Mouse (Mus musculus) forebrain, embryonic 15.5 days (tissue): Measurements from ENCODE around the gene Tmem37. TPM values are rescaled to one million over a fixed set of nuclear protein-coding genes. Genes with fewer than 3 reads are reported as not detected.

Source experiments
- ATAC-seq: fragments of 200-750 bp; cut with Nextera tagmentation; replicated peaks from 2 replicates; pipeline ENCODE4 v1.8.0; 2017; ENCODE audit warnings: mild to moderate bottlenecking, moderate TSS enrichment, moderate library complexity
- H3K27ac ChIP-seq: fragments of 300-500 bp; sonication (generic); replicated peaks from 2 replicates; pipeline ENCODE4 v1.5.1; 2015; ENCODE audit warnings: mild to moderate bottlenecking, inconsistent platforms
- H3K27me3 ChIP-seq: fragments of 300-500 bp; sonication (generic); 2 replicates; pipeline ENCODE4 v1.6.1; 2015; ENCODE audit warnings: inconsistent platforms
- H3K36me3 ChIP-seq: fragments of 300-500 bp; sonication (generic); 2 replicates; pipeline ENCODE4 v1.6.1; 2015; ENCODE audit warnings: mild to moderate bottlenecking, inconsistent platforms
- H3K4me1 ChIP-seq: fragments of 300-500 bp; sonication (generic); 2 replicates; pipeline ENCODE4 v1.6.1; 2015; ENCODE audit warnings: inconsistent platforms
- H3K4me2 ChIP-seq: fragments of 300-500 bp; sonication (generic); replicated peaks from 2 replicates; pipeline ENCODE4 v1.6.1; 2015; ENCODE audit warnings: mild to moderate bottlenecking, inconsistent platforms
- H3K4me3 ChIP-seq: fragments of 300-500 bp; sonication (generic); 2 replicates; pipeline ENCODE4 v1.5.1; 2015; ENCODE audit warnings: mild to moderate bottlenecking, inconsistent platforms
- H3K9ac ChIP-seq: fragments of 300-500 bp; sonication (generic); replicated peaks from 2 replicates; pipeline ENCODE4 v1.6.1; 2015; ENCODE audit warnings: mild to moderate bottlenecking, inconsistent platforms
- H3K9me3 ChIP-seq: fragments of 300-500 bp; sonication (generic); 2 replicates; pipeline ENCODE4 v1.6.1; 2016; ENCODE audit warnings: inconsistent platforms
- WGBS: fragments of 180-500 bp; shearing (Covaris S2); methylation state at CpG from one replicate; pipeline ENCODE4 v1.1.7; 2015; ENCODE audit warnings: mixed read lengths; 5-methylcytosine and 5-hydroxymethylcytosine counted together
- polyA plus RNA-seq: library from polyadenylated mRNA; unstranded; fragments of >200 nt; fragmentation: Nextera tagmentation; extraction: Ambion mirVana; gene quantifications from 2 replicates; pipeline ENCODE4 v1.2.1, GENCODE M21; 2015

Gene Tmem37
- polyA plus RNA-seq, 1 experiment from 2014 or later, result 5.8 TPM

DNA sequence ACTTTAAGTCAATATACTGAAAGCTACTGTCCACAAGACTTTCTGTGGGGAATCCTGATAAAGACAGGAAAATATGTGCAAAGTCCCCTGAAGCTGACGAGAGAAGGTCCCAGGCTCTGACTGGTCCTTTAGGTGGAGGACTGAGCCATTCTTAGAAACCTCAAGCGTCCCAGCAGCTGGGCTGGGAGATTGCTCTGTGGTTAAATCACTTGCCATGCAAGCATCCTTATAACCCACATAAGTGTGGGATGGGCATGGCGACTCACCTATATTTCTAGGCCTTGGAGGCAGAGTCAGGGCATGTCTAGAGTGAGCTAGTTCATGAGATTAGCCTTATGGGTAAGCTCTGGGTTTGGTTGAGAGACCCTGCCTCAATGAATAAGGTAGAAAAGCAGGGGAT is 7.2 kb downstream of the Tmem37 start:
- H3K9me3 ChIP-seq, result no peaks in the 10 kb centered on the region
- WGBS, result 85% methylated on average over 3 of the region's 3 CpGs

DNA sequence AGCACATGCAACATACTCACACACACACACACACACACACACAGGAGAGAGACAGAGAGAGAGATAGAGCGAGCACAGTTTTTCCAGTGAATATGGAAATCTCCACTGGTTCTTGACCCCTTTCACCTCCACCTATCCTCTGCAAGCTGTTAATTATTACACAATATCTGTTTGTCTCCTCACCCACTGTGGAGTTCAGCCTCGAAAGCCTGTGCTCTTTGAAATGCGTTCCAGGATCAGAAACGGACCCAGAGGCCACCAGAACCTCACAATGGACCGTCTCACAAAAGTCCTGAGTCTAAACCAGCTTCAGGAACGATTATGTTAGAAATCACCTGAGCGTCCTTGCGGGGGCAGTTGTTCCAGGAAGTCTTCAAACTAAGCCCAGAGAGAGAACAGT is 7.7 kb downstream of the Tmem37 start:
- 87% methylated on average over 8 of the region's 8 CpGs for WGBS
- Histone ChIP-seq H3K4me3 (no peak overlapping the region), H3K4me1 (no peaks in the 10 kb centered on the region), H3K9me3 (no peaks in the 10 kb centered on the region), H3K4me2 (no peak overlapping the region), H3K27me3 (no peaks in the 10 kb centered on the region), H3K9ac (no peak overlapping the region), H3K27ac (no peak overlapping the region), H3K36me3 (no peaks in the 10 kb centered on the region)
- ATAC-seq, result no peak

More for the DNA sequence above, 7.2 kb downstream of the Tmem37 start:
- Histone ChIP-seq H3K4me1 (no peaks in the 10 kb centered on the region), H3K4me3 (no peak overlapping the region), H3K4me2 (no peak overlapping the region), H3K27ac (no peak overlapping the region), H3K9ac (no peak overlapping the region), H3K27me3 (no peaks in the 10 kb centered on the region), H3K36me3 (no peaks in the 10 kb centered on the region)
- ATAC-seq, result no peak

DNA sequence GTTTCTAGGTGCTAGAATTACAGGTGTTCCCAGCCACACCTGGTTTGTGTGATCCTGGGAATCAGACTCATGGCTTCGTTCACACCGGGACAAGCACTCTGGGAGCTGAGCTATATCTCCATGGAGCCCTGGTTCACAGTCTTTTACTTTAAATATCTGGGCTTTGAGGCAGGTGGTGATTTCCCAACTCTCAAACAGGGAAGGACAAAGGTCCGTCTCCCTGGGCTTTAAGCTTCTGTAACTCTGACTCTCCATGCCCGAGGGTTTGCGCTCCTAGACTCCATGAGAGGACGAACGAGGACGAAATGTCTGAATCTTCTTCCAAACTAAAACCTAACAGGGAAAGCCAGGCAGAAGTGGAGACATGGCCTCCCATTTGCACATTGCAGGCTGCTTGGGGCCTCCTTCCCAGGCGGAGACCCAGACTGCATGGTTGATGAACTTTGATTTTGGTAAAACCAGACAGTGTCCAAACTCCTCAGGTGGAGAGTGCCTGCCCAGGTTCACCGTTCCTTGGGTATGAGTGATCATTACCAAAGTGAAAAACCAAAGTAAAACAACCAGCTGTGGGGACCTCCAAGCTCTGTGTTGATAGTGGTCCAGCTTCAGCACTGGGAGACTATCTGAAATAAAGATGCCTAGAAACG is 9.7 kb downstream of the Tmem37 start:
- no peak overlapping the region for H3K9ac ChIP-seq
- 92% methylated on average over 11 of the region's 11 CpGs for WGBS
- no peak for ATAC-seq

DNA sequence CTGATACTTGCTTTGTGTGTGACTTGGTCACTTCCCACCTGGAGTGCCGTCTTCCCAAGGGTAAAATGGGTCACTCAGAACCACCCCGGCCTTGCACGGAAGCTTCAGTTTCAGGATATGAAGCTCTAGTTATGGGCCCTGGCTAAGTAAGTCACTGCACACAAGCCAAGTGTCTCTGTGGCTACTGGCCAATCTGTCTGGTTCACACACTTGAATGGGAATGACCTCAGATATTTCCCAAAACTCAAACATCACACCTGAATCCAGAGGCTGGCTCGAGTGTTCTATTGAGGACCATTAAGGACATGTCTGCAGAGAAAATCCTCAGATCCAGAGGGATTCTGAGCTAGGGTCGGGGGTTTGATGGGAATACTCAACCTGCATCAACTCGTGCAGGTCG is 11.6 kb downstream of the Tmem37 start:
- ATAC-seq, result no peak
- WGBS, result 92% methylated on average over 7 of the region's 7 CpGs
- no peaks in the 10 kb centered on the region for H3K36me3 ChIP-seq

More for the DNA sequence above, 9.7 kb downstream of the Tmem37 start:
- H3K27me3 ChIP-seq, result no peaks in the 10 kb centered on the region
- H3K4me1 ChIP-seq, result no peaks in the 10 kb centered on the region
- no peak overlapping the region for H3K27ac ChIP-seq
- no peak overlapping the region for H3K4me2 ChIP-seq
- no peak overlapping the region for H3K4me3 ChIP-seq
- no peaks in the 10 kb centered on the region for H3K36me3 ChIP-seq
- H3K9me3 ChIP-seq, result no peaks in the 10 kb centered on the region

DNA sequence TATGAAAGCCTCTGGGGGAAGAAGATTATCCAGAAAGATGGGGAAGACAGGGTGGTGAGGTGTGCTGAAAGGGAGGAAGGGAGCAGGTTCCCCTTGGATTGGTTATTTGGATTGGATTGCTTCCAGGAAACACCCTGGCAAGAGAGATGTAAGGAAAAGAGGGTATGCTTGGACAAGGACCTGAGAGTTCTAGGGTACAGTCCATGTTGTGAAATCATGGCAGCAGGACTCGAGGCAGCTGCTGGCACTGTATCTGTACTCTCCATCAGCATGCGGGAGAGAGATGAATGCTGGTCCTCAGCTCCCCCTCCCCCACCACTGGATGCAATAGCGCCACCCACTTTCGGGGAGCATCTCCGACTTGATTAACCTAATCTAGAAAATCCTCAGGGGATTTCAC is 13.2 kb downstream of the Tmem37 start:
- Histone ChIP-seq H3K4me2 (no peak overlapping the region), H3K36me3 (no peaks in the 10 kb centered on the region), H3K27ac (no peak overlapping the region), H3K27me3 (no peaks in the 10 kb centered on the region), H3K9me3 (no peaks in the 10 kb centered on the region), H3K4me1 (no peaks in the 10 kb centered on the region), H3K4me3 (no peak overlapping the region), H3K9ac (no peak overlapping the region)
- 65% methylated on average over 5 of the region's 5 CpGs for WGBS
- ATAC-seq, result no peak

More for the DNA sequence above, 11.6 kb downstream of the Tmem37 start:
- H3K4me1 ChIP-seq, result no peaks in the 10 kb centered on the region
- H3K9ac ChIP-seq, result no peak overlapping the region
- no peak overlapping the region for H3K4me3 ChIP-seq
- H3K9me3 ChIP-seq, result no peaks in the 10 kb centered on the region
- no peaks in the 10 kb centered on the region for H3K27me3 ChIP-seq
- no peak overlapping the region for H3K27ac ChIP-seq
- no peak overlapping the region for H3K4me2 ChIP-seq

DNA sequence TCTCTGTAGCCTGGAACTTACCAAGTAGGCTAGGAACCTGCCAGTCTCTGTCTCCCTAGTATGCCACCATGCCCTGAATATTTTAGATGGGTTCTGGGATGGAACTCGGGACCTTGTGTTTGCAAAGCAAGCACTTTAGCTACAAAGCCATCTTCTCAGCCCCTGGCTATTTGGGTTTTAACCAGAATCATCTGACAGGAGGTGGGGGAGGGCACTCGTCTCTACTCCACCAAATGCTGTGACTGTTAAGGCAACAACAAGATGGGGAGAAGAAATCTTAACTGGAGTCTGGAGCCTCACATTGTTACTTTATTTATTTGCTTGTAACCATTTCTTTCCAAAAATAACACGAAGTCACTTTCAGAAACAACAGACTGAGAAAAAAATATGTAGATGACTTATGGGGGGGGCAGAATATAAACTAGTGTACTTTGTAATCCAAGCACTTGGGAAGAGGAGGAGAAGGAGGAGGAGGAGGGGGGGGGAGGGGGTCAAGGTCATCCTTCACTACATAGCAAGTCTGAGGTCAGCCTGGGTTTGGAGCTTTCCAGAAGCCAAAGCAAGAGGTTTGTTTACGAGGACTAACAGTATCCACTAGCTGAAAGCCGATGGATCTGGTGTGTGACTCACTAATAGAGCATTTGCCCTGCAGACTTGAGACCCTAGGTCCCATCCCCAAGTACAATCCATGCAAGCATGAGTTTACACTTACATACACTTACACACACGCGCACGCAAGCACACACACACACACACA is 16.0 kb downstream of the Tmem37 start:
- WGBS, result 83% methylated on average over 8 of the region's 8 CpGs
- ATAC-seq, result no peak
- Histone ChIP-seq H3K27ac (no peak overlapping the region), H3K4me3 (no peak overlapping the region), H3K4me2 (no peak overlapping the region), H3K27me3 (no peaks in the 10 kb centered on the region), H3K4me1 (no peaks in the 10 kb centered on the region), H3K36me3 (no peaks in the 10 kb centered on the region), H3K9ac (no peak overlapping the region), H3K9me3 (no peaks in the 10 kb centered on the region)

DNA sequence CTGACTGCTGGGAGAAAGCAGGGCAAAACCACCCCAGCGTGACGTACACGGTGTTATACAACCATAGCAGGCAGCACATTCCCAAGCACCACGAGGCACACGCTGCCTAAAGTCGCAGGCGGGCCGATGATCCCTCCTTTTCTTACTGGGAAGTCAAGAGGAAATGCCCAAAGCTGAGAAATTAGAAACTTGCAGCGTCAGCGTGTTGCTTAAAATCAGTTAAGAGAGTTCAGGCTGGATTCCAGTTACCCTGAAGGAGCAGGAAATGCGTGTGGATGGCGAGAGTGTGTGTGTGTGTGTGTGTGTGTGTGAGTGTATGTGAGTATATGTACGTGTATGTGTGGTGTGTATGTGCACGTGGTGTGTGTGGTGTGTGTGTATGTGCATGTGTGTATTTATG is 16.8 kb downstream of the Tmem37 start:
- no peak overlapping the region for H3K9ac ChIP-seq
- ATAC-seq, result no peak
- no peaks in the 10 kb centered on the region for H3K4me1 ChIP-seq
- no peak overlapping the region for H3K27ac ChIP-seq
- no peaks in the 10 kb centered on the region for H3K27me3 ChIP-seq
- H3K36me3 ChIP-seq, result no peaks in the 10 kb centered on the region
- H3K4me3 ChIP-seq, result no peak overlapping the region
- no peaks in the 10 kb centered on the region for H3K9me3 ChIP-seq
- WGBS, result 83% methylated on average over 14 of the region's 14 CpGs
- no peak overlapping the region for H3K4me2 ChIP-seq

DNA sequence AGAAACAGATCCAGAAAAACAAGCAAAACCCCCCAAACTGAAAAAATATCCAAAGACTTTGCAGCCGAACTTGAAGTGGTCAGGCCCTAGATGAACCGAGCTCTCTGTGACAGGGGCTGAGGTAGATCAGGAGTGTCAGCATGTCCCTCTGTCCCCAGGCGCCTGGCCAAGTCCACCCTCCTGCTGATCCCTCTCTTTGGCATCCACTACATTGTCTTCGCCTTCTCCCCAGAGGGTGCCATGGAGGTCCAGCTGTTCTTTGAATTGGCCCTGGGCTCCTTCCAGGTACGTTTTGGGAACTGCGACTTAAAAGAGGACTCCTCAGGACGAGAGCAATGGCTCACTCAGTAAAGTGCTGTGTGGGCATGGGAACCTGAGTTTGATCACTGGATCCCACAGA is 17.6 kb downstream of the Tmem37 start:
- Histone ChIP-seq H3K4me2 (no peak overlapping the region), H3K9ac (no peak overlapping the region), H3K4me1 (no peaks in the 10 kb centered on the region), H3K36me3 (no peaks in the 10 kb centered on the region), H3K4me3 (no peak overlapping the region), H3K27ac (no peak overlapping the region), H3K27me3 (no peaks in the 10 kb centered on the region), H3K9me3 (no peaks in the 10 kb centered on the region)
- no peak for ATAC-seq
- WGBS, result 56% methylated on average over 7 of the region's 7 CpGs

DNA sequence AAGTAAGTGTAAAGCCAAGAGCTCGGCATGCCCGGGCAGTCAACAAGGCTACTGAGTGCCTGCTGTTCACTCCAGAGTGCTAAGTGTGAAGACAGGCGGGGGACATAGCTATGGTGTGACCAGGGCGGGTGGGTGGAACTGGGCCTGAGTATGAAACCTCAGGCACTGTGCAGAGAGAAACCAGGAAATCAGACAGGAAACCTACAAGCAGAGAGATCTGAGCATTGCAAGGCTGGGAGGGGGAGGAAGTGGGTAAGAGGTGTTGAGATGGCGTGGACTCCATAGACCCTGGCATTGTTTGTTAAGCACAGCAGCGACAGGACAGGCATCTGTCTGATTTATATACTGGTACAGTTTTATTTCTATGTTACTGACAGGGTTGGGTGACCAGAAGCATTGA is 18.4 kb downstream of the Tmem37 start:
- WGBS, result 87% methylated on average over 6 of the region's 6 CpGs

DNA sequence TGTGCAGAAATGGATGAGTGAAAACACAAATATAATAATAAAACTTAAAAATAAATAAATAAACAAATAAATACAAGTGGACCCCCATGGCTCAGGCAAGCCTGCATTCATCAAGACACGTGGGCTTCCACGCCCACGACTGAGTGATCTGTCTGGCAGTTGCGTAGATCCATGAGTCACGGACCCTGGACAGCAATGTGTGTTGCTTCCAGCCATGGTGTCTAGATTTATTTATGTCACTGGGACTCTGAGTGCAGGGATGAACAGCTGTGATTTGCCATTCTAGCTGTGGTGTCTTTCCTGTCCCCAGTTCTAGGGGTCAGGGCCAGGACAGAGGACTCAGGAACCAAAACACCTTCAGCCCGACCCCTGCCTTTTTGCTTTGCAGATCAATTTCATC is 18.9 kb downstream of the Tmem37 start:
- Histone ChIP-seq H3K4me2 (no peak overlapping the region), H3K36me3 (no peaks in the 10 kb centered on the region), H3K9ac (no peak overlapping the region), H3K4me3 (no peak overlapping the region), H3K27ac (no peak overlapping the region), H3K4me1 (no peaks in the 10 kb centered on the region), H3K27me3 (no peaks in the 10 kb centered on the region), H3K9me3 (no peaks in the 10 kb centered on the region)
- 93% methylated on average over 6 of the region's 6 CpGs for WGBS
- no peak for ATAC-seq

More for the DNA sequence above, 18.4 kb downstream of the Tmem37 start:
- Histone ChIP-seq H3K27ac (no peak overlapping the region), H3K4me3 (no peak overlapping the region), H3K4me2 (no peak overlapping the region), H3K9ac (no peak overlapping the region), H3K27me3 (no peaks in the 10 kb centered on the region), H3K4me1 (no peaks in the 10 kb centered on the region), H3K9me3 (no peaks in the 10 kb centered on the region), H3K36me3 (no peaks in the 10 kb centered on the region)
- no peak for ATAC-seq

DNA sequence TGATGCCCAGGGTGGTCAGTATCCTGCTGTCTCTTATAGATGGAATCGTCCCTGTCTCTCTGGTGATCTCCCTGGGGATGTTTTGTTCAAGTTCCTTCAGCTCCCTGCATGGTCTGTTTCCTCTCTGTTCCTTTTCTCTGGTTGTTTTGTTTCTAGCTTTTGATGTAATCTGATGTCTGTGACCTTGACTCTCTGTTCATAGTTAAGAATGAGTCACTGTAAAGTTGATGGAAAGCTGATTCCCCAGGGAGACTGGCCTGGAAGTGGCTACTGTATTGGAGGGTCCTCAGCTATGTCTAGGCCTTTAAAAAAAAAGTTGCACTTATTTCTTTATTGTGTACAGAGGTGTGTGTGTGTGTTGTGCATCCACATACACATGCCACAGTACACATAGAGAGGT is 22.8 kb downstream of the Tmem37 start:
- H3K9ac ChIP-seq, result no peak overlapping the region
- no peaks in the 10 kb centered on the region for H3K4me1 ChIP-seq
- no peak overlapping the region for H3K4me3 ChIP-seq
- 38% methylated on average over 1 of the region's 1 CpGs for WGBS
- no peak overlapping the region for H3K4me2 ChIP-seq
- no peaks in the 10 kb centered on the region for H3K36me3 ChIP-seq
- H3K9me3 ChIP-seq, result no peaks in the 10 kb centered on the region
- H3K27ac ChIP-seq, result no peak overlapping the region
- no peak for ATAC-seq
- H3K27me3 ChIP-seq, result no peaks in the 10 kb centered on the region

DNA sequence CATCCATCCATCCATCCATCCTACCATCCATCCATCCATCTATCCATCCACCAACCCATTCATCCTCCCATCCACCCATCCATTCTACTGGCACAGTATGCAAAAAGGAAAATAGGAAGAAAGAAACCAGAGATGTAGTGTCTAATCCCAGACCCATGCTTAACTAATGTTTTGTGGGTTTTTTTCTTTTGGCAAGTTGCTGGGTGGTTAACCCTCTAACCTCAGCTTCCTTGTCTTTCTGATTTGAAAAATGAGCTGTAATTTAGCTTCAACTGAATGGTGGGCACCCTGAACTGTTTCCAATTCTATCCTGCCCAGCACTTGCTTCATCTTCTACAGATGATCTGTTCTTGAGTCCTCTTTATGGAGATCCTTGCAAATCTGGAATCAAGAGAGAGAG is 26.5 kb downstream of the Tmem37 start:
- Histone ChIP-seq H3K4me3 (no peak overlapping the region), H3K4me2 (no peak overlapping the region), H3K4me1 (no peaks in the 10 kb centered on the region), H3K36me3 (no peaks in the 10 kb centered on the region), H3K9ac (no peak overlapping the region), H3K27ac (no peak overlapping the region), H3K9me3 (no peaks in the 10 kb centered on the region), H3K27me3 (no peaks in the 10 kb centered on the region)
- no peak for ATAC-seq

DNA sequence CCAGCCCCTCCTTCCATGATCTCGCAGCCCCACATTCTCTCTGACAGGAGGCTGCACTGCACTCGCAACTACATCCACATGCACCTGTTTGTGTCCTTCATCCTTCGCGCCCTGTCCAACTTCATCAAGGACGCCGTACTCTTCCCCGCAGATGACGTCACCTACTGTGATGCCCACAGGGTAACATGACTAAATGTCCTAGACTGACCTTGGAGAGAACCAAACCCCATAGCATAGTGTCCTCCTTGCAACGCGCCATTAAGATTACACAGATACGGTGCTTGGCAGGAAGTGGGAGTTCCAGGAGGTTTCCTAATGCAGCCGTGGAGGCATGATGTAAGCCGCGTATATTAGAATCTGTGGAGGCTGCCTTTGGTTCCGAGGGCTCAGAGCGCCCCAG is 29.3 kb downstream of the Tmem37 start:
- no peak for ATAC-seq
- H3K4me3 ChIP-seq, result no peak overlapping the region
- H3K27me3 ChIP-seq, result no peaks in the 10 kb centered on the region
- no peak overlapping the region for H3K27ac ChIP-seq
- H3K36me3 ChIP-seq, result no peaks in the 10 kb centered on the region
- no peaks in the 10 kb centered on the region for H3K4me1 ChIP-seq
- H3K9me3 ChIP-seq, result no peaks in the 10 kb centered on the region
- no peak overlapping the region for H3K4me2 ChIP-seq
- no peak overlapping the region for H3K9ac ChIP-seq
- WGBS, result 93% methylated on average over 16 of the region's 16 CpGs
